Mouse (Mus musculus): ENCODE data around the gene Eif3g.
A peak's percentile ranks its signal among the peaks of the same experiment; 100 is the strongest.

Gene Eif3g

GRCm38 (mm10) chr9:20862225-20862624 lies 36.2 kb downstream of the Eif3g start:
- no peak for DNase-seq (ENCODE audit: low read depth, low spot score)

- DNase-seq (ENCODE audit: low read depth, low spot score), result peak; percentile 78
These were observed 36.6 kb downstream of the Eif3g start for GRCm38 (mm10) chr9:20861821-20862220.

GRCm38 (mm10) chr9:20859926-20860325 lies 38.5 kb downstream of the Eif3g start:
- peak; percentile 47 for DNase-seq (ENCODE audit: low read depth, low spot score)

- DNase-seq (ENCODE audit: low read depth, low spot score), result peak; percentile 86
These were observed 41.3 kb downstream of the Eif3g start for GRCm38 (mm10) chr9:20857131-20857530.

GRCm38 (mm10) chr9:20850179-20850578 lies 48.2 kb downstream of the Eif3g start:
- no peak for DNase-seq (ENCODE audit: low read depth, low spot score)

All from ES-CJ7 (cell line).